ENCODE assay signal across 7 mouse cellular contexts in genomic region chr17:29886655-29887251, GRCm38 (mm10).
DNase-seq lines count a peak whose midpoint lies in the region; ATAC-seq and TF ChIP-seq lines count a peak whose summit lies in the region.

No protein-coding gene starts in this region.

- peaks cover 18% of the 10 kb centered on the region for H3K4me1 ChIP-seq in embryonic facial prominence, embryonic 14.5 days (ENCODE audit: control insufficient read depth, insufficient read depth, low read length)
- H3K4me1 ChIP-seq in hindbrain, postnatal 0 days (ENCODE audit: insufficient read depth, low read length), result peaks cover 31% of the 10 kb centered on the region
- peaks cover 13% of the 10 kb centered on the region for H3K4me1 ChIP-seq in lung, postnatal 0 days (ENCODE audit: insufficient read depth, low read depth, low read length)
- H3K4me1 ChIP-seq in stomach, embryonic 15.5 days, result peaks cover 42% of the 10 kb centered on the region

- WGBS in embryonic facial prominence, embryonic 14.5 days, result under 1% methylated on average over 38 of the region's 39 CpGs
- WGBS in hindbrain, postnatal 0 days, result 1% methylated on average over 39 of the region's 39 CpGs
- WGBS in lung, postnatal 0 days, result under 1% methylated on average over 39 of the region's 39 CpGs
- WGBS in stomach, embryonic 15.5 days, result under 1% methylated on average over 39 of the region's 39 CpGs

- intact Hi-C loops in left cerebral cortex, postnatal 36 days (cut with DNase I), result loop anchor here (5.0 kb wide), 4 partner anchors 91 to 571 kb away; partner anchors contain the start of gene Zfand3

- DNase-seq in left cerebral cortex, postnatal 36 days (ENCODE audit: low spot score in 2 of 2), result peak; percentile 45 to 47
- DNase-seq in left cerebral cortex, adult 8-10 months (ENCODE audit: low spot score in 2 of 2), result no peak
- peak; percentile 57 for DNase-seq in ZHBTc4 (ENCODE audit: low read depth, low spot score)
- peak; percentile 43 for DNase-seq in embryonic facial prominence, embryonic 14.5 days (ENCODE audit: low spot score)
- DNase-seq in hindbrain, postnatal 0 days (ENCODE audit: low spot score), result peak; percentile 48
- no peak for DNase-seq in lung, postnatal 0 days (ENCODE audit: low spot score)

- peak; percentile 10; the same call in 1 of the 2 replicates for ATAC-seq in embryonic facial prominence, embryonic 14.5 days (ENCODE audit: low read depth)
- ATAC-seq in hindbrain, postnatal 0 days, result no peak
- no peak for ATAC-seq in lung, postnatal 0 days
- no peak for ATAC-seq in stomach, embryonic 15.5 days (ENCODE audit: insufficient read depth, low FRiP score, low read depth)

- no peaks in the 10 kb centered on the region for H3K36me3 ChIP-seq in embryonic facial prominence, embryonic 14.5 days (ENCODE audit: control insufficient read depth, insufficient read depth, low read length)
- no peaks in the 10 kb centered on the region for H3K36me3 ChIP-seq in hindbrain, postnatal 0 days (ENCODE audit: insufficient read depth, low read length)
- no peaks in the 10 kb centered on the region for H3K36me3 ChIP-seq in lung, postnatal 0 days (ENCODE audit: insufficient read depth, low read length)
- H3K36me3 ChIP-seq in stomach, embryonic 15.5 days, result no peaks in the 10 kb centered on the region

- no peak overlapping the region for H3K27ac ChIP-seq in embryonic facial prominence, embryonic 14.5 days (replicated peaks; ENCODE audit: low read depth, low read length)
- H3K27ac ChIP-seq in hindbrain, postnatal 0 days, result peak overlapping the region; percentile 86
- H3K27ac ChIP-seq in lung, postnatal 0 days (ENCODE audit: low read length), result no peak overlapping the region
- H3K27ac ChIP-seq in stomach, embryonic 15.5 days, result peak overlapping the region; percentile 90; the same call in 1 of the 2 replicates

- peak overlapping the region; percentile 65 for H3K4me3 ChIP-seq in embryonic facial prominence, embryonic 14.5 days (ENCODE audit: low read depth, low read length)
- H3K4me3 ChIP-seq in hindbrain, postnatal 0 days (ENCODE audit: low read length), result peak overlapping the region; percentile 62
- peak overlapping the region; percentile 56 for H3K4me3 ChIP-seq in lung, postnatal 0 days (ENCODE audit: low read depth, low read length)
- H3K4me3 ChIP-seq in stomach, embryonic 15.5 days (replicated peaks), result peak overlapping the region; percentile 68

- peak overlapping the region; percentile 70 for H3K9ac ChIP-seq in embryonic facial prominence, embryonic 14.5 days (ENCODE audit: low read depth, low read length)
- H3K9ac ChIP-seq in hindbrain, postnatal 0 days (replicated peaks; ENCODE audit: low read length), result peak overlapping the region; percentile 59
- H3K9ac ChIP-seq in lung, postnatal 0 days (replicated peaks; ENCODE audit: low read depth), result no peak overlapping the region
- H3K9ac ChIP-seq in stomach, embryonic 15.5 days, result peak overlapping the region; percentile 76; the same call in 1 of the 2 replicates

- H3K4me2 ChIP-seq in embryonic facial prominence, embryonic 14.5 days (ENCODE audit: low read depth, low read length), result peak overlapping the region; percentile 81
- H3K4me2 ChIP-seq in hindbrain, postnatal 0 days (ENCODE audit: low read depth, low read length), result peak overlapping the region; percentile 93
- H3K4me2 ChIP-seq in lung, postnatal 0 days (replicated peaks; ENCODE audit: low read depth, low read length), result peak overlapping the region; percentile 97
- H3K4me2 ChIP-seq in stomach, embryonic 15.5 days, result peak overlapping the region; percentile 99

- no peaks in the 10 kb centered on the region for H3K9me3 ChIP-seq in embryonic facial prominence, embryonic 14.5 days (ENCODE audit: control insufficient read depth, low read length)
- no peaks in the 10 kb centered on the region for H3K9me3 ChIP-seq in hindbrain, postnatal 0 days (ENCODE audit: low read length)
- H3K9me3 ChIP-seq in lung, postnatal 0 days (ENCODE audit: low read length), result no peaks in the 10 kb centered on the region
- no peaks in the 10 kb centered on the region for H3K9me3 ChIP-seq in stomach, embryonic 15.5 days

- TF ChIP-seq CTCF in hindbrain, postnatal 0 days (IDR thresholded peaks at IDR 0.05; ENCODE audit: low read depth), result no peak
- TF ChIP-seq CTCF in lung, postnatal 0 days (IDR thresholded peaks at IDR 0.05), result no peak

- TF ChIP-seq EP300 in lung, postnatal 0 days (IDR thresholded peaks at IDR 0.05), result no peak

- peaks cover 54% of the 10 kb centered on the region for H3K27me3 ChIP-seq in embryonic facial prominence, embryonic 14.5 days (replicated peaks; ENCODE audit: control insufficient read depth, insufficient read depth, low read length)
- no peaks in the 10 kb centered on the region for H3K27me3 ChIP-seq in hindbrain, postnatal 0 days (ENCODE audit: insufficient read depth, low read length)
- peaks cover 31% of the 10 kb centered on the region; the same call in 1 of the 2 replicates for H3K27me3 ChIP-seq in lung, postnatal 0 days (replicated peaks; ENCODE audit: insufficient read depth, low read length)
- peaks cover 52% of the 10 kb centered on the region for H3K27me3 ChIP-seq in stomach, embryonic 15.5 days (replicated peaks)

Comparison
In these comparisons a context has a peak if more than half of its experiments do, and no peak if none do; other contexts are left out.
1. DNase-seq: peak in left cerebral cortex, postnatal 36 days (2 of 2), ZHBTc4 (single experiment), embryonic facial prominence, embryonic 14.5 days (single experiment) and hindbrain, postnatal 0 days (single experiment); none in left cerebral cortex, adult 8-10 months (0 of 2) and lung, postnatal 0 days (single experiment).
2. H3K27ac ChIP-seq: peak in hindbrain, postnatal 0 days (single experiment) and stomach, embryonic 15.5 days (single experiment); none in embryonic facial prominence, embryonic 14.5 days (single experiment) and lung, postnatal 0 days (single experiment).
3. Peak in every context shown above with its lines, with median percentiles within 50 percentile points of each other: H3K4me2 ChIP-seq and H3K4me3 ChIP-seq.